In genomic region chr8:110856760-110857461, GRCm38 (mm10) we compare ENCODE assay signal across 13 mouse cellular contexts. TPM values are rescaled to one million over a fixed set of nuclear protein-coding genes. Genes with fewer than 3 reads are reported as not detected.
DNase-seq lines count a peak whose midpoint lies in the region; ATAC-seq and TF ChIP-seq lines count a peak whose summit lies in the region.
"Had no signal": no experiment of that assay in that cellular context is flagged by ENCODE, and none has a peak within 500 bp of the region (broad histone marks: within the 10 kb centered on the region; RNA-seq: fewer than 3 reads in every experiment).

No protein-coding gene starts in this region.

- H3K36me3 ChIP-seq in heart, embryonic 10.5 days: peaks cover 94% of the 10 kb centered on the region
- peaks cover 85% of the 10 kb centered on the region for H3K36me3 ChIP-seq in liver, postnatal 0 days (replicated peaks; ENCODE audit: insufficient read depth, low read length)
- H3K36me3 ChIP-seq in liver, embryonic 11.5 days (ENCODE audit: control insufficient read depth, insufficient read depth, low read length): peaks cover 44% of the 10 kb centered on the region

- TF ChIP-seq CTCF in liver, postnatal 0 days (IDR thresholded peaks at IDR 0.05; ENCODE audit: low read depth): peak; percentile 45
- TF ChIP-seq CTCF in brain, embryonic 14.5 days (IDR thresholded peaks at IDR 0.05; ENCODE audit: borderline replicate concordance, extremely low read depth, insufficient read depth, insufficient read length): no peak

- no peaks in the 10 kb centered on the region for H3K9me3 ChIP-seq in heart, embryonic 10.5 days
- H3K9me3 ChIP-seq in liver, postnatal 0 days (ENCODE audit: low read length): no peaks in the 10 kb centered on the region
- H3K9me3 ChIP-seq in liver, embryonic 11.5 days (ENCODE audit: control insufficient read depth, low read length): no peaks in the 10 kb centered on the region
- H3K9me3 ChIP-seq: embryonic facial prominence, embryonic 13.5 days had no signal

- TF ChIP-seq POLR2A in brain, embryonic 14.5 days (IDR thresholded peaks at IDR 0.05; ENCODE audit: borderline replicate concordance, extremely low read depth, insufficient read depth, insufficient read length, poor library complexity, severe bottlenecking): no peak

- no peak for ATAC-seq in liver, postnatal 0 days
- no peak for ATAC-seq in liver, embryonic 11.5 days (replicated peaks; ENCODE audit: low FRiP score)

- no peak for TF ChIP-seq EP300 in liver, postnatal 0 days (IDR thresholded peaks at IDR 0.05; ENCODE audit: low read depth)

- H3K4me1 ChIP-seq in heart, embryonic 10.5 days: no peaks in the 10 kb centered on the region
- no peaks in the 10 kb centered on the region for H3K4me1 ChIP-seq in liver, postnatal 0 days (ENCODE audit: insufficient read depth)
- no peaks in the 10 kb centered on the region for H3K4me1 ChIP-seq in liver, embryonic 11.5 days (replicated peaks; ENCODE audit: control insufficient read depth, insufficient read depth, low read length)
- H3K4me1 ChIP-seq: embryonic facial prominence, embryonic 13.5 days had no signal

- WGBS in heart, embryonic 10.5 days: 89% methylated on average over 5 of the region's 5 CpGs
- WGBS in liver, postnatal 0 days (ENCODE audit: insufficient replicate concordance): 85% methylated on average over 4 of the region's 5 CpGs
- 86% methylated on average over 4 of the region's 5 CpGs for WGBS in liver, embryonic 11.5 days

- no peak overlapping the region for H3K9ac ChIP-seq in liver, postnatal 0 days (replicated peaks)
- H3K9ac ChIP-seq in liver, embryonic 11.5 days (ENCODE audit: low read depth, low read length): no peak overlapping the region
- H3K9ac ChIP-seq: embryonic facial prominence, embryonic 13.5 days had no signal

- H3K27ac ChIP-seq in heart, embryonic 10.5 days: no peak overlapping the region
- H3K27ac ChIP-seq in liver, postnatal 0 days (ENCODE audit: low read depth): no peak overlapping the region
- no peak overlapping the region for H3K27ac ChIP-seq in liver, embryonic 11.5 days (ENCODE audit: low read depth, low read length)
- H3K27ac ChIP-seq: embryonic facial prominence, embryonic 13.5 days had no signal

- no peak overlapping the region for H3K4me2 ChIP-seq in liver, postnatal 0 days (ENCODE audit: low read depth, low read length)
- H3K4me2 ChIP-seq in liver, embryonic 11.5 days: no peak overlapping the region
- H3K4me2 ChIP-seq: embryonic facial prominence, embryonic 13.5 days had no signal

- peak; percentile 8 for DNase-seq in heart, adult 11 months
- DNase-seq in heart, embryonic 10.5 days (ENCODE audit: low spot score): no peak
- no peak for DNase-seq in liver, postnatal 0 days
- no peak for DNase-seq in liver, embryonic 11.5 days (ENCODE audit: low spot score)
- peak; percentile 16 for DNase-seq in CD4-positive helper T cell, adult 2 months (ENCODE audit: low read depth, low spot score)
- peak; percentile 5 for DNase-seq in brain, embryonic 14.5 days (ENCODE audit: low read depth)
- DNase-seq in spleen, postnatal 36 days (ENCODE audit: low spot score in 2 of 2): no peak
- DNase-seq in gastrocnemius, adult 8-10 months (ENCODE audit: low spot score in 2 of 2): no peak
- DNase-seq: adrenal gland, postnatal 14 days; cerebellum, adult 18-20 months; lung, postnatal 10 days had no signal

- no peaks in the 10 kb centered on the region for H3K27me3 ChIP-seq in heart, embryonic 10.5 days (ENCODE audit: insufficient read depth, poor library complexity, severe bottlenecking)
- H3K27me3 ChIP-seq in liver, postnatal 0 days (ENCODE audit: insufficient read depth, low read length): no peaks in the 10 kb centered on the region
- no peaks in the 10 kb centered on the region for H3K27me3 ChIP-seq in liver, embryonic 11.5 days (replicated peaks; ENCODE audit: control insufficient read depth, insufficient read depth, low read length)
- H3K27me3 ChIP-seq: embryonic facial prominence, embryonic 13.5 days had no signal

- no peak overlapping the region for H3K4me3 ChIP-seq in heart, embryonic 10.5 days
- H3K4me3 ChIP-seq in liver, postnatal 0 days (ENCODE audit: low read depth, low read length): no peak overlapping the region
- H3K4me3 ChIP-seq in liver, embryonic 11.5 days (ENCODE audit: low read depth, low read length): no peak overlapping the region
- H3K4me3 ChIP-seq: embryonic facial prominence, embryonic 13.5 days had no signal

RNA-seq across cellular contexts. Expression of gene Sf3b3, which starts 10.3 kb away (rescaled TPM):
- polyA plus RNA-seq in heart, embryonic 10.5 days (2016; fragmentation: Nextera tagmentation; extraction: Ambion mirVana): 137 and 148 TPM in 2 replicates
- polyA plus RNA-seq in liver, postnatal 0 days (2015; fragmentation: Nextera tagmentation; extraction: Ambion mirVana): 24.9 and 31.2 TPM in 2 replicates
- polyA plus RNA-seq in liver, embryonic 11.5 days (2014; fragmentation: Nextera tagmentation; extraction: Ambion mirVana): 187 and 214 TPM in 2 replicates
- 72.0 and 81.3 TPM in 2 replicates for polyA plus RNA-seq in brain, embryonic 14.5 days (2012; rRNA removed)
- total RNA-seq in gastrocnemius, adult 8-10 months (2022): 10 to 100 TPM; 14.1 to 19.3 (median 14.3) TPM

RNA-seq across cellular contexts. Expression of gene Cog4, which starts 10.5 kb away (rescaled TPM):
- polyA plus RNA-seq in heart, embryonic 10.5 days (2016; fragmentation: Nextera tagmentation; extraction: Ambion mirVana): 70.0 and 74.6 TPM in 2 replicates
- polyA plus RNA-seq in liver, postnatal 0 days (2015; fragmentation: Nextera tagmentation; extraction: Ambion mirVana): 22.5 and 22.7 TPM in 2 replicates
- 51.4 and 57.3 TPM in 2 replicates for polyA plus RNA-seq in liver, embryonic 11.5 days (2014; fragmentation: Nextera tagmentation; extraction: Ambion mirVana)
- polyA plus RNA-seq in brain, embryonic 14.5 days (2012; rRNA removed): 37.0 and 44.9 TPM in 2 replicates
- total RNA-seq in gastrocnemius, adult 8-10 months (2022): 10 to 100 TPM; 61.0 to 68.2 (median 64.3) TPM

RNA-seq across cellular contexts. Expression of gene Fuk, which starts 45.4 kb away (rescaled TPM):
- 10.4 and 11.2 TPM in 2 replicates for polyA plus RNA-seq in heart, embryonic 10.5 days (2016; fragmentation: Nextera tagmentation; extraction: Ambion mirVana)
- polyA plus RNA-seq in liver, postnatal 0 days (2015; fragmentation: Nextera tagmentation; extraction: Ambion mirVana): 1.9 and 2.2 TPM in 2 replicates
- polyA plus RNA-seq in liver, embryonic 11.5 days (2014; fragmentation: Nextera tagmentation; extraction: Ambion mirVana): 6.8 and 9.0 TPM in 2 replicates
- polyA plus RNA-seq in brain, embryonic 14.5 days (2012; rRNA removed): 12.4 and 15.8 TPM in 2 replicates
- total RNA-seq in gastrocnemius, adult 8-10 months (2022): 1 to 10 TPM; 3.6 to 4.5 (median 4.0) TPM

RNA-seq across cellular contexts. Expression of gene Il34, which starts 51.2 kb away (rescaled TPM):
- 0.33 TPM in 1 of 2 replicates, not detected in the other for polyA plus RNA-seq in heart, embryonic 10.5 days (2016; fragmentation: Nextera tagmentation; extraction: Ambion mirVana)
- polyA plus RNA-seq in liver, postnatal 0 days (2015; fragmentation: Nextera tagmentation; extraction: Ambion mirVana): 0.47 and 0.91 TPM in 2 replicates
- 0.18 and 0.36 TPM in 2 replicates for polyA plus RNA-seq in liver, embryonic 11.5 days (2014; fragmentation: Nextera tagmentation; extraction: Ambion mirVana)
- 3.1 and 3.9 TPM in 2 replicates for polyA plus RNA-seq in brain, embryonic 14.5 days (2012; rRNA removed)
- total RNA-seq in gastrocnemius, adult 8-10 months (2022): 1 to 10 TPM; 1.6 to 5.5 (median 4.3) TPM
- total RNA-seq: monocyte, adult 5-6 weeks had no signal

Comparison
In these comparisons a context has a peak if more than half of its experiments do, and no peak if none do; other contexts are left out.
1. DNase-seq: peak in heart, adult 11 months (single experiment), CD4-positive helper T cell, adult 2 months (single experiment) and brain, embryonic 14.5 days (single experiment); none in heart, embryonic 10.5 days (single experiment), liver, postnatal 0 days (single experiment), liver, embryonic 11.5 days (single experiment), spleen, postnatal 36 days (0 of 2) and gastrocnemius, adult 8-10 months (0 of 2).